Mouse (Mus musculus): Measurements from ENCODE around the gene Sppl2b. TPM values are rescaled to one million over a fixed set of nuclear protein-coding genes. Genes with fewer than 3 reads are reported as not detected.
A peak's percentile ranks its signal among the peaks of the same experiment; 100 is the strongest.

Sppl2b gene
- polyA plus RNA-seq, 1 experiment, result 127 TPM

- Histone ChIP-seq H3K4me3 (ENCODE audit: extremely low read depth, insufficient read depth, insufficient read length) (no peak overlapping the region), H3K27ac (ENCODE audit: insufficient read depth, low read length) (no peak overlapping the region), H3K4me1 (ENCODE audit: control insufficient read depth, insufficient read depth, insufficient read length) (peaks cover 6% of the 10 kb centered on the region), H3K27me3 (ENCODE audit: control insufficient read depth, insufficient read depth, low read length) (no peaks in the 10 kb centered on the region), H3K36me3 (ENCODE audit: control insufficient read depth, insufficient read depth, low read length) (peaks cover 4% of the 10 kb centered on the region; the same call in 1 of the 2 replicates)
- DNase-seq (ENCODE audit: low read depth in 1 of 2, low spot score in 2 of 2), result no peak
- 81% methylated on average over 24 of the region's 24 CpGs for WGBS
- no peak for TF ChIP-seq POLR2A (IDR thresholded peaks at IDR 0.05; ENCODE audit: low read depth, low read length)
- TF ChIP-seq CTCF (IDR thresholded peaks at IDR 0.05; ENCODE audit: extremely low read depth, insufficient read depth, insufficient read length, insufficient replicate concordance), result no peak
Measured at GRCm38 (mm10) chr10:80896581-80897485, 41.8 kb downstream of the Sppl2b start.

GRCm38 (mm10) chr10:80897861-80898510 lies 42.9 kb downstream of the Sppl2b start:
- Histone ChIP-seq H3K4me1 (ENCODE audit: control insufficient read depth, insufficient read depth, insufficient read length) (peaks cover 6% of the 10 kb centered on the region), H3K27ac (ENCODE audit: insufficient read depth, low read length) (no peak overlapping the region), H3K27me3 (ENCODE audit: control insufficient read depth, insufficient read depth, low read length) (no peaks in the 10 kb centered on the region), H3K36me3 (ENCODE audit: control insufficient read depth, insufficient read depth, low read length) (peaks cover 4% of the 10 kb centered on the region; the same call in 1 of the 2 replicates), H3K4me3 (ENCODE audit: extremely low read depth, insufficient read depth, insufficient read length) (no peak overlapping the region)
- 90% methylated on average over 41 of the region's 41 CpGs for WGBS
- TF ChIP-seq POLR2A (IDR thresholded peaks at IDR 0.05; ENCODE audit: low read depth, low read length), result no peak
- TF ChIP-seq CTCF (IDR thresholded peaks at IDR 0.05; ENCODE audit: extremely low read depth, insufficient read depth, insufficient read length, insufficient replicate concordance), result no peak
- no peak for DNase-seq (ENCODE audit: low read depth in 1 of 2, low spot score in 2 of 2)

- Histone ChIP-seq H3K36me3 (ENCODE audit: control insufficient read depth, insufficient read depth, low read length) (peaks cover 4% of the 10 kb centered on the region), H3K4me1 (ENCODE audit: control insufficient read depth, insufficient read depth, insufficient read length) (peaks cover 6% of the 10 kb centered on the region), H3K27me3 (ENCODE audit: control insufficient read depth, insufficient read depth, low read length) (no peaks in the 10 kb centered on the region), H3K4me3 (ENCODE audit: extremely low read depth, insufficient read depth, insufficient read length) (no peak overlapping the region), H3K27ac (ENCODE audit: insufficient read depth, low read length) (no peak overlapping the region)
- WGBS, result 92% methylated on average over 8 of the region's 8 CpGs
- no peak for DNase-seq (ENCODE audit: low read depth in 1 of 2, low spot score in 2 of 2)
- TF ChIP-seq POLR2A (IDR thresholded peaks at IDR 0.05; ENCODE audit: low read depth, low read length) (no peak), CTCF (IDR thresholded peaks at IDR 0.05; ENCODE audit: extremely low read depth, insufficient read depth, insufficient read length, insufficient replicate concordance) (no peak)
Measured at GRCm38 (mm10) chr10:80899074-80899473, 44.0 kb downstream of the Sppl2b start.

GRCm38 (mm10) chr10:80899591-80900317 lies 44.7 kb downstream of the Sppl2b start:
- TF ChIP-seq CTCF (IDR thresholded peaks at IDR 0.05; ENCODE audit: extremely low read depth, insufficient read depth, insufficient read length, insufficient replicate concordance) (no peak), POLR2A (IDR thresholded peaks at IDR 0.05; ENCODE audit: low read depth, low read length) (no peak)
- Histone ChIP-seq H3K4me3 (ENCODE audit: extremely low read depth, insufficient read depth, insufficient read length) (peak overlapping the region; percentile 83), H3K27ac (ENCODE audit: insufficient read depth, low read length) (no peak overlapping the region), H3K4me1 (ENCODE audit: control insufficient read depth, insufficient read depth, insufficient read length) (peaks cover 6% of the 10 kb centered on the region), H3K27me3 (ENCODE audit: control insufficient read depth, insufficient read depth, low read length) (no peaks in the 10 kb centered on the region), H3K36me3 (ENCODE audit: control insufficient read depth, insufficient read depth, low read length) (peaks cover 9% of the 10 kb centered on the region)
- DNase-seq (ENCODE audit: low read depth in 1 of 2, low spot score in 2 of 2), result no peak
- 20% methylated on average over 25 of the region's 25 CpGs for WGBS

- peak; percentile 38; the same call in 1 of the 2 replicates for TF ChIP-seq POLR2A (IDR thresholded peaks at IDR 0.05; ENCODE audit: low read depth, low read length)
- no peak for TF ChIP-seq CTCF (IDR thresholded peaks at IDR 0.05; ENCODE audit: extremely low read depth, insufficient read depth, insufficient read length, insufficient replicate concordance)
- Histone ChIP-seq H3K4me3 (ENCODE audit: extremely low read depth, insufficient read depth, insufficient read length) (peak within 1 kb of the TSS; percentile 83), H3K4me1 (ENCODE audit: control insufficient read depth, insufficient read depth, insufficient read length) (peaks cover 6% of the 10 kb centered on the region), H3K27me3 (ENCODE audit: control insufficient read depth, insufficient read depth, low read length) (no peaks in the 10 kb centered on the region), H3K27ac (ENCODE audit: insufficient read depth, low read length) (peak within 1 kb of the TSS; percentile 88), H3K36me3 (ENCODE audit: control insufficient read depth, insufficient read depth, low read length) (peaks cover 9% of the 10 kb centered on the region)
- WGBS, result under 1% methylated on average over 72 of the region's 72 CpGs
- DNase-seq (ENCODE audit: low read depth in 1 of 2, low spot score in 2 of 2), result peak; percentile 97 to 98
Measured at GRCm38 (mm10) chr10:80900318-80901247, 45.5 kb downstream of the Sppl2b start, which contains the start of gene Timm13. TSS of gene Timm13 (minus strand) at chr10:80900969.
